Mouse (Mus musculus): ENCODE results near the gene Psmb11. TPM values are rescaled to one million over a fixed set of nuclear protein-coding genes. Genes with fewer than 3 reads are reported as not detected.
"Not testable (repeated sequence)": the region's sequence is repeated elsewhere in the genome, so short reads cannot be mapped to it uniquely, and the experiment has no call there.

Psmb11 gene
- polyA plus RNA-seq, 1 experiment from 2014 or later = not detected

- Histone ChIP-seq H3K27me3 (ENCODE audit: control insufficient read depth, insufficient read depth, low read length) (no peaks in the 10 kb centered on the region), H3K36me3 (ENCODE audit: control insufficient read depth, insufficient read depth, low read length) (no peaks in the 10 kb centered on the region), H3K4me1 (replicated peaks; ENCODE audit: control insufficient read depth, insufficient read depth) (no peaks in the 10 kb centered on the region), H3K9ac (ENCODE audit: low read length) (peak within 1 kb of the TSS; percentile 54), H3K27ac (replicated peaks) (peak within 1 kb of the TSS; percentile 67), H3K9me3 (ENCODE audit: control insufficient read depth, low read length) (no peaks in the 10 kb centered on the region), H3K4me3 (ENCODE audit: low read depth, low read length) (peak within 1 kb of the TSS; percentile 36), H3K4me2 (replicated peaks; ENCODE audit: low read depth) (peak within 1 kb of the TSS; percentile 44)
- ATAC-seq (ENCODE audit: low FRiP score, low TSS enrichment) = peak; percentile 65
- no peak for TF ChIP-seq CTCF (IDR thresholded peaks at IDR 0.05; ENCODE audit: low read depth)
- no peak for TF ChIP-seq EP300 (optimal IDR thresholded peaks at IDR 0.05)
- WGBS = 3% methylated on average over 32 of the region's 39 CpGs
- DNase-seq (ENCODE audit: low spot score) = peak; percentile 89
Measured at GRCm38 (mm10) chr14:54605752-54606321, 15.4 kb upstream of the Psmb11 start, which contains the start of gene 4931414P19Rik. 4931414P19Rik (minus strand) TSS chr14:54605993.

DNA sequence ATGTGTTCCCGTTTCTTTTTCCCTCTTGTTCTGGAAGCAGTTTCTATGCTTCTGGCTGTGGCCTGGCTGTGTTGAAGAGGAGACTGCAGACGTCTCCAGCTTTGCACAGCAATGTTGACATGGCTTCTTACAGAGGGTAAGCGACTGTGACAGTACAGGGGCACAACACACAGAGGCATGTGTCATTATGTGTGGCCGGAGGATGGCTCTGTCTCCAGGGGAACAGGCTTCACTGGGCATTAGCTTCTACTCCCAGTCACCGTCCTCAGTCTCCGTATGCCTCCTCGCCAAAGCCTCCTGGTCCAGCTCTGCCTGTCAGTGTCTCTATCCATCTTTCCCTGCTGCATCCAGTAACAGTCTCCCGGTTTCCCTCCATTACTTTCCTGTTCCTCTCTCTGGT lies 14.0 kb upstream of the Psmb11 start:
- Histone ChIP-seq H3K9ac (ENCODE audit: low read length) (no peak overlapping the region), H3K4me3 (ENCODE audit: low read depth, low read length) (no peak overlapping the region), H3K4me1 (replicated peaks; ENCODE audit: control insufficient read depth, insufficient read depth) (no peaks in the 10 kb centered on the region), H3K27me3 (ENCODE audit: control insufficient read depth, insufficient read depth, low read length) (no peaks in the 10 kb centered on the region), H3K36me3 (ENCODE audit: control insufficient read depth, insufficient read depth, low read length) (no peaks in the 10 kb centered on the region), H3K4me2 (replicated peaks; ENCODE audit: low read depth) (no peak overlapping the region), H3K9me3 (ENCODE audit: control insufficient read depth, low read length) (no peaks in the 10 kb centered on the region), H3K27ac (replicated peaks) (no peak overlapping the region)
- no peak for ATAC-seq (ENCODE audit: low FRiP score, low TSS enrichment)
- 57% methylated on average over 8 of the region's 8 CpGs for WGBS
- TF ChIP-seq EP300 (optimal IDR thresholded peaks at IDR 0.05) (no peak), CTCF (IDR thresholded peaks at IDR 0.05; ENCODE audit: low read depth) (no peak)
- DNase-seq (ENCODE audit: low spot score) = no peak

GRCm38 (mm10) chr14:54609245-54609644 lies 12.0 kb upstream of the Psmb11 start:
- Histone ChIP-seq H3K36me3 (ENCODE audit: control insufficient read depth, insufficient read depth, low read length) (0 out of 2 replicates have a peak, but pooled peaks cover 2% of the 10 kb centered on the region), H3K9ac (ENCODE audit: low read length) (no peak overlapping the region), H3K4me1 (replicated peaks; ENCODE audit: control insufficient read depth, insufficient read depth) (no peaks in the 10 kb centered on the region), H3K4me3 (ENCODE audit: low read depth, low read length) (no peak overlapping the region), H3K27ac (replicated peaks) (no peak overlapping the region), H3K4me2 (replicated peaks; ENCODE audit: low read depth) (no peak overlapping the region), H3K27me3 (ENCODE audit: control insufficient read depth, insufficient read depth, low read length) (no peaks in the 10 kb centered on the region), H3K9me3 (ENCODE audit: control insufficient read depth, low read length) (no peaks in the 10 kb centered on the region)
- DNase-seq (ENCODE audit: low spot score) = no peak
- ATAC-seq (ENCODE audit: low FRiP score, low TSS enrichment) = no peak
- WGBS = 58% methylated on average over 4 of the region's 4 CpGs
- no peak for TF ChIP-seq EP300 (optimal IDR thresholded peaks at IDR 0.05)

DNA sequence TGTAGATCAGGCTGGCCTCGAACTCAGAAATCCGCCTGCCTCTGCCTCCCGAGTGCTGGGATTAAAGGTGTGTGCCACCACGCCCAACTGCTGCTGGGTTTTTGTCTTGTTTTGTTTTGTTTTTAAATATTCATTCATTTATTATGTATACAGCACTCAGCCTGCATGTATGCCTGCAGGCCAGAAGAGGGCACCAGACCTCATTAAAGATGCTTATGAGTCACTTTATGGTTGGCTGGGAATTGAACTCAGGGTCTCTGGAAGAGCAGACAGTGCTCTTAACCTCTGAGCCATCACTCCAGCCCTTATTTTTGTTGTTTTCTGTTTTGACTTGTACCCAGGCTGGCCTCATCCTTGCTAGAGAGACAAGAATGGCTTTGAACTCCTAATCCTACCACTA lies 11.3 kb upstream of the Psmb11 start:
- no peak overlapping the region for H3K9ac ChIP-seq (ENCODE audit: low read length)
- H3K27me3 ChIP-seq (ENCODE audit: control insufficient read depth, insufficient read depth, low read length) = no peaks in the 10 kb centered on the region
- no peak overlapping the region for H3K27ac ChIP-seq (replicated peaks)
- no peak for TF ChIP-seq EP300 (optimal IDR thresholded peaks at IDR 0.05)
- peak; percentile 72 for TF ChIP-seq CTCF (IDR thresholded peaks at IDR 0.05; ENCODE audit: low read depth)
- no peak overlapping the region for H3K4me2 ChIP-seq (replicated peaks; ENCODE audit: low read depth)
- DNase-seq (ENCODE audit: low spot score) = no peak
- H3K36me3 ChIP-seq (ENCODE audit: control insufficient read depth, insufficient read depth, low read length) = 0 out of 2 replicates have a peak, but pooled peaks cover 2% of the 10 kb centered on the region
- no peaks in the 10 kb centered on the region for H3K9me3 ChIP-seq (ENCODE audit: control insufficient read depth, low read length)
- 76% methylated on average over 4 of the region's 4 CpGs for WGBS
- no peak overlapping the region for H3K4me3 ChIP-seq (ENCODE audit: low read depth, low read length)
- H3K4me1 ChIP-seq (replicated peaks; ENCODE audit: control insufficient read depth, insufficient read depth) = no peaks in the 10 kb centered on the region
- ATAC-seq (ENCODE audit: low FRiP score, low TSS enrichment) = no peak

DNA sequence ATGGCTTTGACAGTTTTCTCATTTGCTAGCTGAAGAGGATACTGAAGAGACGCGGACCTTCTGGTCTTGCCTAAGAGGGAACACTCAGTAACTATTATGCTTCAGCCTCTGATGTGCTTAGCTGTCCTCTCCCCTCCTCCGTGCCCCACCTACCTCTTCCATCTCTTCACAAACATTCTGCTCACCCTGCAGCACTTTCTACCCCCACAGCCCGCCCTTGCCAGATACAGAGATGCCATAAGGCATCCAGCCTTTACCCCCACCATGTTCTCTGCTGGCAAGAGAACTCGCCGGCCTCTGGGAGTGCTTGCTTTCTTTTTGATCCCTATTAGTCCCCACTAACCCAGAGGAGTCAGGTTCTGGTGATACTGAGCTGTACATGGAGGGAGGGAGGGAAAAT lies 10.6 kb upstream of the Psmb11 start:
- Histone ChIP-seq H3K4me1 (replicated peaks; ENCODE audit: control insufficient read depth, insufficient read depth) (no peaks in the 10 kb centered on the region), H3K4me3 (ENCODE audit: low read depth, low read length) (no peak overlapping the region), H3K27me3 (ENCODE audit: control insufficient read depth, insufficient read depth, low read length) (no peaks in the 10 kb centered on the region), H3K9ac (ENCODE audit: low read length) (no peak overlapping the region), H3K4me2 (replicated peaks; ENCODE audit: low read depth) (no peak overlapping the region), H3K36me3 (ENCODE audit: control insufficient read depth, insufficient read depth, low read length) (0 out of 2 replicates have a peak, but pooled peaks cover 7% of the 10 kb centered on the region), H3K9me3 (ENCODE audit: control insufficient read depth, low read length) (no peaks in the 10 kb centered on the region), H3K27ac (replicated peaks) (no peak overlapping the region)
- 83% methylated on average over 6 of the region's 6 CpGs for WGBS
- DNase-seq (ENCODE audit: low spot score) (no peak), ATAC-seq (ENCODE audit: low FRiP score, low TSS enrichment) (no peak)
- no peak for TF ChIP-seq CTCF (IDR thresholded peaks at IDR 0.05; ENCODE audit: low read depth)
- no peak for TF ChIP-seq EP300 (optimal IDR thresholded peaks at IDR 0.05)

- not testable (repeated sequence) for H3K36me3 ChIP-seq (ENCODE audit: control insufficient read depth, insufficient read depth, low read length); H3K27me3 ChIP-seq (ENCODE audit: control insufficient read depth, insufficient read depth, low read length); H3K4me2 ChIP-seq (replicated peaks; ENCODE audit: low read depth); ATAC-seq (ENCODE audit: low FRiP score, low TSS enrichment); H3K9me3 ChIP-seq (ENCODE audit: control insufficient read depth, low read length); H3K27ac ChIP-seq (replicated peaks); H3K9ac ChIP-seq (ENCODE audit: low read length); H3K4me3 ChIP-seq (ENCODE audit: low read depth, low read length); H3K4me1 ChIP-seq (replicated peaks; ENCODE audit: control insufficient read depth, insufficient read depth); DNase-seq (ENCODE audit: low spot score)
- WGBS = 94% methylated on average over 16 of the region's 16 CpGs
Measured at GRCm38 (mm10) chr14:54614130-54614529, 7.1 kb upstream of the Psmb11 start.

Data from stomach, postnatal 0 days (tissue).